In the genomic region with DNA sequence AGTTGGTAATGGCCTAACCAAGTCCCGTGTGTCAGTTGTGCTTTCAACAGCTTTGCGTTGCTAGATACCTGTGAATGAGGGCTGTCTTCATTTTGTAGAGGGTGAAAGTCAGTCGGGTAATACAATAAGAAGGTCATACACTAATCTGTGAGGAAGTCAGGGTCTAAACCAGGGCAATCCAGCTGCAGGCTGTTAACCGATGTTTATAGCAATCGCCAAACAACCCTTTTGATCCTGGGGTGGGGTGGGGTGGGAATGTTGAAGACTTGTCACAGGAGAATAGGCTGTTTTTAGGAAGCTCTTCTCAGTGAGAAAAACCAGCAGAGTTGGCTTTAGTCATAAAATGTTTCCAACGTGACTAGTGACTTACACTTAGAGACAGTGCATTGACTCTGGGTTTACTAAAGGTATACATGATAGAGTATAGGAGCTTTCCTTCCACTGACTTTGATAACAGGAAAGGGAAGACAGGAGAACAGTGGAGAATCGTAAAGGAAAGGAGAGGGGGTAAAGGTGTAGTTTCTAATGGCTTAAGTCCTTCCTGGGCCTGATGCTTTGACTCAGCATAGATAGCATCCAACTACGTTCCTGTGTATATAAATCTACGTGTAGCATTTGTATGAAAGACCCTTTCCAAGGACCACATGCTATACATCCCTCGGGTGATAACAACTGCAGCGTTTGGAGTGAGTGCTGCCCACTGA, we compare ENCODE assay signal across 19 mouse cellular contexts.
DNase-seq lines count a peak whose midpoint lies in the region; ATAC-seq and TF ChIP-seq lines count a peak whose summit lies in the region.
"Had no signal": no experiment of that assay in that cellular context is flagged by ENCODE, and none has a peak within 500 bp of the region (broad histone marks: within the 10 kb centered on the region; RNA-seq: fewer than 3 reads in every experiment).

No protein-coding gene starts in this region.

- ATAC-seq in forebrain, embryonic 11.5 days (replicated peaks; ENCODE audit: low FRiP score): no peak
- no peak for ATAC-seq in forebrain, embryonic 13.5 days
- peak; percentile 12; the same call in 1 of the 2 replicates for ATAC-seq in kidney, embryonic 15.5 days (replicated peaks; ENCODE audit: low FRiP score)
- peak; percentile 79 for ATAC-seq in liver, embryonic 14.5 days (ENCODE audit: insufficient read depth)
- ATAC-seq: forebrain, embryonic 15.5 days had no signal

- peak overlapping the region; percentile 18; the same call in 1 of the 2 replicates for H3K27ac ChIP-seq in forebrain, embryonic 11.5 days (ENCODE audit: low read depth, low read length)
- H3K27ac ChIP-seq in forebrain, embryonic 13.5 days: no peak overlapping the region
- no peak overlapping the region for H3K27ac ChIP-seq in kidney, embryonic 15.5 days
- H3K27ac ChIP-seq in liver, embryonic 14.5 days: peak overlapping the region; percentile 94
- H3K27ac ChIP-seq: forebrain, embryonic 15.5 days; gastrocnemius, adult 2 months; hindbrain, embryonic 12.5 days; limb, embryonic 12.5 days; neural tube, embryonic 15.5 days had no signal

- H3K4me1 ChIP-seq in forebrain, embryonic 11.5 days (replicated peaks; ENCODE audit: control insufficient read depth, insufficient read depth, low read length): no peaks in the 10 kb centered on the region
- H3K4me1 ChIP-seq in forebrain, embryonic 13.5 days: peaks cover 19% of the 10 kb centered on the region; the same call in 1 of the 2 replicates
- peaks cover 34% of the 10 kb centered on the region for H3K4me1 ChIP-seq in kidney, embryonic 15.5 days
- H3K4me1 ChIP-seq in erythroblast, embryonic 14.5 days (ENCODE audit: control insufficient read depth): peaks cover 61% of the 10 kb centered on the region
- H3K4me1 ChIP-seq in liver, embryonic 14.5 days (replicated peaks; ENCODE audit: control insufficient read depth in 2 of 2, insufficient read depth in 2 of 2, low read length in 1 of 2): peaks cover 43 to 48% of the 10 kb centered on the region in 2 experiments

- no peak overlapping the region for H3K9ac ChIP-seq in forebrain, embryonic 11.5 days (ENCODE audit: low read length)
- H3K9ac ChIP-seq in forebrain, embryonic 13.5 days: no peak overlapping the region
- no peak overlapping the region for H3K9ac ChIP-seq in kidney, embryonic 15.5 days
- H3K9ac ChIP-seq in liver, embryonic 14.5 days (replicated peaks): peak overlapping the region; percentile 40
- H3K9ac ChIP-seq: forebrain, embryonic 15.5 days; hindbrain, embryonic 12.5 days; limb, embryonic 12.5 days; neural tube, embryonic 15.5 days had no signal

- H3K36me3 ChIP-seq in forebrain, embryonic 11.5 days (ENCODE audit: control insufficient read depth, insufficient read depth, low read length): no peaks in the 10 kb centered on the region
- no peaks in the 10 kb centered on the region for H3K36me3 ChIP-seq in forebrain, embryonic 13.5 days (ENCODE audit: poor library complexity, severe bottlenecking)
- no peaks in the 10 kb centered on the region for H3K36me3 ChIP-seq in kidney, embryonic 15.5 days
- no peaks in the 10 kb centered on the region; the same call in 1 of the 2 replicates for H3K36me3 ChIP-seq in erythroblast, embryonic 14.5 days (ENCODE audit: control insufficient read depth)
- no peaks in the 10 kb centered on the region for H3K36me3 ChIP-seq in liver, embryonic 14.5 days (replicated peaks; ENCODE audit: control insufficient read depth, insufficient read depth, low read depth)
- H3K36me3 ChIP-seq: forebrain, embryonic 15.5 days; hindbrain, embryonic 12.5 days; limb, embryonic 12.5 days; neural tube, embryonic 15.5 days had no signal

- whole genome bisulfite sequencing in forebrain, embryonic 11.5 days: 56% methylated on average over 11 of the region's 11 CpGs
- WGBS in forebrain, embryonic 13.5 days: 57% methylated on average over 11 of the region's 11 CpGs
- WGBS in kidney, embryonic 15.5 days: 33% methylated on average over 11 of the region's 11 CpGs
- 28% methylated on average over 11 of the region's 11 CpGs for WGBS in liver, embryonic 14.5 days (ENCODE audit: insufficient replicate concordance)

- H3K9me3 ChIP-seq in forebrain, embryonic 11.5 days (ENCODE audit: control insufficient read depth, low read length): no peaks in the 10 kb centered on the region
- no peaks in the 10 kb centered on the region for H3K9me3 ChIP-seq in forebrain, embryonic 13.5 days (replicated peaks)
- no peaks in the 10 kb centered on the region for H3K9me3 ChIP-seq in kidney, embryonic 15.5 days (replicated peaks)
- H3K9me3 ChIP-seq in erythroblast, embryonic 14.5 days (ENCODE audit: control insufficient read depth, low read length): no peaks in the 10 kb centered on the region
- H3K9me3 ChIP-seq in liver, embryonic 14.5 days (ENCODE audit: control insufficient read depth, low read length): no peaks in the 10 kb centered on the region
- H3K9me3 ChIP-seq: forebrain, embryonic 15.5 days; hindbrain, embryonic 12.5 days; limb, embryonic 12.5 days; neural tube, embryonic 15.5 days had no signal

- no peaks in the 10 kb centered on the region for H3K27me3 ChIP-seq in forebrain, embryonic 11.5 days (ENCODE audit: control insufficient read depth, insufficient read depth, low read length)
- H3K27me3 ChIP-seq in forebrain, embryonic 13.5 days: no peaks in the 10 kb centered on the region
- no peaks in the 10 kb centered on the region for H3K27me3 ChIP-seq in kidney, embryonic 15.5 days
- peaks cover 4% of the 10 kb centered on the region for H3K27me3 ChIP-seq in erythroblast, embryonic 14.5 days (ENCODE audit: control insufficient read depth)
- H3K27me3 ChIP-seq in liver, embryonic 14.5 days (ENCODE audit: control insufficient read depth, insufficient read depth, low read length): no peaks in the 10 kb centered on the region
- H3K27me3 ChIP-seq: CH12.LX; forebrain, embryonic 15.5 days; hindbrain, embryonic 12.5 days; neural tube, embryonic 15.5 days had no signal

- no peak for TF ChIP-seq EP300 in liver, embryonic 14.5 days (IDR thresholded peaks at IDR 0.05; ENCODE audit: low read depth)

- DNase-seq in forebrain, embryonic 11.5 days (ENCODE audit: low spot score): no peak
- no peak for DNase-seq in kidney, adult 18-20 months
- DNase-seq in liver, embryonic 14.5 days (ENCODE audit: low read depth in 3 of 3, low spot score in 3 of 3): no peak
- DNase-seq in Muller cell, postnatal 12 days (ENCODE audit: inconsistent ontology term): no peak
- DNase-seq in kidney, adult 8-10 months: no peak
- DNase-seq: cerebellum, postnatal 14 days; gastrocnemius, adult 2 months; heart, adult 18-20 months; lung, postnatal 10 days; retina, postnatal 1 day; spleen, adult 18-20 months had no signal

- no peak overlapping the region for H3K4me3 ChIP-seq in forebrain, embryonic 11.5 days (ENCODE audit: low read depth, low read length)
- no peak overlapping the region for H3K4me3 ChIP-seq in forebrain, embryonic 13.5 days
- H3K4me3 ChIP-seq in kidney, embryonic 15.5 days (replicated peaks): no peak overlapping the region
- H3K4me3 ChIP-seq in erythroblast, embryonic 14.5 days (replicated peaks): peak overlapping the region; percentile 56
- peak overlapping the region; percentile 23 to 33; a peak in 3 of 4 replicates for H3K4me3 ChIP-seq in liver, embryonic 14.5 days (ENCODE audit: insufficient read depth in 1 of 2, low read depth in 2 of 2, low read length in 2 of 2)
- H3K4me3 ChIP-seq: forebrain, embryonic 15.5 days; gastrocnemius, adult 2 months; hindbrain, embryonic 12.5 days; limb, embryonic 12.5 days; neural tube, embryonic 15.5 days had no signal

- H3K4me2 ChIP-seq in forebrain, embryonic 11.5 days (ENCODE audit: low read depth, low read length, severe bottlenecking): no peak overlapping the region
- H3K4me2 ChIP-seq in forebrain, embryonic 13.5 days: no peak overlapping the region
- H3K4me2 ChIP-seq in kidney, embryonic 15.5 days: no peak overlapping the region
- H3K4me2 ChIP-seq in liver, embryonic 14.5 days (ENCODE audit: low read depth): peak overlapping the region; percentile 72
- H3K4me2 ChIP-seq: forebrain, embryonic 15.5 days; hindbrain, embryonic 12.5 days; limb, embryonic 12.5 days; neural tube, embryonic 15.5 days had no signal

- TF ChIP-seq CTCF in liver, embryonic 14.5 days (IDR thresholded peaks at IDR 0.05; ENCODE audit: low read depth): no peak

Comparison
In these comparisons a context has a peak if more than half of its experiments do, and no peak if none do; other contexts are left out.
1. H3K27ac ChIP-seq: peak in forebrain, embryonic 11.5 days (single experiment) and liver, embryonic 14.5 days (single experiment); none in forebrain, embryonic 13.5 days (single experiment) and kidney, embryonic 15.5 days (single experiment).
2. ATAC-seq: peak in kidney, embryonic 15.5 days (single experiment) and liver, embryonic 14.5 days (single experiment); none in forebrain, embryonic 11.5 days (single experiment) and forebrain, embryonic 13.5 days (single experiment).
3. H3K4me3 ChIP-seq: peak in erythroblast, embryonic 14.5 days (single experiment) and liver, embryonic 14.5 days (2 of 2); none in forebrain, embryonic 11.5 days (single experiment), forebrain, embryonic 13.5 days (single experiment) and kidney, embryonic 15.5 days (single experiment).